Mouse (Mus musculus) lung, embryonic 16.5 days (tissue): Measurements from ENCODE around the gene Traf5. TPM values are rescaled to one million over a fixed set of nuclear protein-coding genes. Genes with fewer than 3 reads are reported as not detected.
A peak's percentile ranks its signal among the peaks of the same experiment; 100 is the strongest.

Experiments
- ATAC-seq: fragments of 200-750 bp; cut with Nextera tagmentation; 2 replicates; pipeline ENCODE4 v1.8.0; 2017; ENCODE audit warnings: low read depth, mild to moderate bottlenecking, moderate library complexity
- H3K27ac ChIP-seq: fragments of 300-500 bp; sonication (generic); 2 replicates; pipeline ENCODE4 v1.5.1; 2014; ENCODE audit warnings: mild to moderate bottlenecking, control low read depth, low read length
- H3K27me3 ChIP-seq: fragments of 300-500 bp; sonication (generic); 2 replicates; pipeline ENCODE4 v1.6.1; 2014; ENCODE audit warnings: low read depth, low read length, mixed read lengths; ENCODE audit not compliant: control insufficient read depth, insufficient read depth
- H3K36me3 ChIP-seq: fragments of 300-500 bp; sonication (generic); 2 replicates; pipeline ENCODE4 v1.6.1; 2014; ENCODE audit warnings: low read length; ENCODE audit not compliant: control insufficient read depth, insufficient read depth
- H3K4me1 ChIP-seq: fragments of 300-500 bp; sonication (generic); replicated peaks from 2 replicates; pipeline ENCODE4 v1.6.1; 2014; ENCODE audit warnings: low read length, mixed read lengths; ENCODE audit not compliant: control insufficient read depth, insufficient read depth
- H3K4me2 ChIP-seq: fragments of 300-500 bp; sonication (generic); 2 replicates; pipeline ENCODE4 v1.6.1; 2014; ENCODE audit warnings: low read depth, low read length, control low read depth
- H3K4me3 ChIP-seq: fragments of 300-500 bp; sonication (generic); 2 replicates; pipeline ENCODE4 v1.5.1; 2014; ENCODE audit warnings: mild to moderate bottlenecking, low read length, control low read depth
- H3K9ac ChIP-seq: fragments of 300-500 bp; sonication (generic); 2 replicates; pipeline ENCODE4 v1.6.1; 2014; ENCODE audit warnings: low read length, control low read depth
- H3K9me3 ChIP-seq: fragments of 300-500 bp; sonication (generic); 2 replicates; pipeline ENCODE4 v1.6.1; 2016; ENCODE audit warnings: low read length; ENCODE audit not compliant: control insufficient read depth
- WGBS: fragments of 180-500 bp; shearing (Covaris S2); extraction: QIAGEN DNeasy Blood & Tissue Kit; methylation state at CpG from one replicate; pipeline ENCODE4 v1.1.7; 2014; 5-methylcytosine and 5-hydroxymethylcytosine counted together
- polyA plus RNA-seq: library from polyadenylated mRNA; unstranded; fragments of >200 nt; fragmentation: Nextera tagmentation; extraction: Ambion mirVana; gene quantifications from 2 replicates; pipeline ENCODE4 v1.2.1, GENCODE M21; 2015

Gene Traf5
- polyA plus RNA-seq, 1 experiment from 2014 or later, result 23.4 TPM

DNA sequence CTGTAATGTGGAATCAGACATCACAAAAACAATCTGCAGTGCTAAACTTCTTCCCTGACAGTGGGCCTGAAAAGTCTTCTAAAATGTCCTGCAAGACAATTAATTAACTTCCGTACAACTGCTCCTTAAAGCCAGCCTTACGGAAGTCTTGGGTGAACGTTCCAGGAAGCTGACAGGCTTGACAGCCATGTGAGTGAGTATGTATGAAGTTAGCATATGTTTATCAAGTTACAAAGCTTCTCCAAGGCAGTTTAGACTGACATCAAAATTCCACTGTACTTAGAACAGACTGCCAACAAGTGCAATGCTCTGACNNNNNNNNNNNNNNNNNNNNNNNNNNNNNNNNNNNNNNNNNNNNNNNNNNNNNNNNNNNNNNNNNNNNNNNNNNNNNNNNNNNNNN, 38.6 kb downstream of the Traf5 start:
- no peak overlapping the region for H3K4me2 ChIP-seq
- H3K4me1 ChIP-seq, result no peaks in the 10 kb centered on the region
- H3K27me3 ChIP-seq, result no peaks in the 10 kb centered on the region
- H3K36me3 ChIP-seq, result 0 out of 2 replicates have a peak, but pooled peaks cover 2% of the 10 kb centered on the region
- H3K9ac ChIP-seq, result no peak overlapping the region
- 42% methylated on average over 3 of the region's 3 CpGs for WGBS
- H3K9me3 ChIP-seq, result no peaks in the 10 kb centered on the region
- H3K27ac ChIP-seq, result no peak overlapping the region
- no peak for ATAC-seq
- H3K4me3 ChIP-seq, result no peak overlapping the region

DNA sequence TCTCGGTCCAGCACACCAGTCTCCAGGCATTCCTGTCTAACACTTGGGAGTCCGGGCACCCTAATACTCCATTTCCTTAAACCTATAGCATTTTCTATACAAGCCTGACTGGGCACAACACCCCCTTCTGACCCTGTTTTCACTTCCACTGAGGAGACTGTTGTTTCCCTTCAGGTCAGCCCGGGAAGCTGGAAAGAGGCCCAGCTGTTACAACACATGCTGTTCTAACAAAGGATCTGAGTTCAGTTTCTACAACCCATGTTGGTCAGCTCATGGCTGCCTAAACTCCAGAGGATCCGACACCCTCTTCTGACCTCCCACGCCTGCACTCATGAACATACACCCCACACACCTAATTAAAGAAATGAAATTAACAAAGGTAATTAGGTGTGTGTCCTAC, 39.4 kb downstream of the Traf5 start:
- Histone ChIP-seq H3K36me3 (0 out of 2 replicates have a peak, but pooled peaks cover 2% of the 10 kb centered on the region), H3K4me2 (no peak overlapping the region), H3K27ac (no peak overlapping the region), H3K9ac (no peak overlapping the region), H3K9me3 (no peaks in the 10 kb centered on the region), H3K4me1 (no peaks in the 10 kb centered on the region), H3K4me3 (no peak overlapping the region), H3K27me3 (no peaks in the 10 kb centered on the region)
- no peak for ATAC-seq
- WGBS, result 74% methylated on average over 5 of the region's 5 CpGs

DNA sequence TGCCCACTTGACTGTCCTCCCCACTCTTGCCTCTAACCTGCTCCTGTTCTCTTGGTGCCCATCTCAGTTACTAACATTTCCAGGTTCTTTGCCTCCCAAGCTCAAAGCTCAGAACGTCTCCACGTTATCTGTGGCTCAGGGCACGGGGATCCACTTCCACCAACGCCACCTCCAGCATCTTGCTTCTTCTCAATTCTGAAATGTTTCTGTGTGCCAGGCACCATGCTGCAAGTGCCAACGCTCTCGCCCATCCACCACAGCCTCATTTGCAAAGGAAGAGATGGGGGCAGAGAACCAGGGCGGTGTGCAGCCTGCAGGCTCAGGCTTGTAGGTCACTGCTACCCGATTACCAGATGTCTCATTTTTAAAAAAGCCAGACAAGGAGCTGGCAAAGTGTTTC, 39.9 kb downstream of the Traf5 start:
- WGBS, result 91% methylated on average over 8 of the region's 8 CpGs
- H3K36me3 ChIP-seq, result 0 out of 2 replicates have a peak, but pooled peaks cover 2% of the 10 kb centered on the region
- H3K9me3 ChIP-seq, result no peaks in the 10 kb centered on the region
- no peak for ATAC-seq
- no peaks in the 10 kb centered on the region for H3K4me1 ChIP-seq
- no peak overlapping the region for H3K27ac ChIP-seq
- no peak overlapping the region for H3K9ac ChIP-seq
- H3K4me3 ChIP-seq, result no peak overlapping the region
- H3K4me2 ChIP-seq, result no peak overlapping the region
- no peaks in the 10 kb centered on the region for H3K27me3 ChIP-seq

DNA sequence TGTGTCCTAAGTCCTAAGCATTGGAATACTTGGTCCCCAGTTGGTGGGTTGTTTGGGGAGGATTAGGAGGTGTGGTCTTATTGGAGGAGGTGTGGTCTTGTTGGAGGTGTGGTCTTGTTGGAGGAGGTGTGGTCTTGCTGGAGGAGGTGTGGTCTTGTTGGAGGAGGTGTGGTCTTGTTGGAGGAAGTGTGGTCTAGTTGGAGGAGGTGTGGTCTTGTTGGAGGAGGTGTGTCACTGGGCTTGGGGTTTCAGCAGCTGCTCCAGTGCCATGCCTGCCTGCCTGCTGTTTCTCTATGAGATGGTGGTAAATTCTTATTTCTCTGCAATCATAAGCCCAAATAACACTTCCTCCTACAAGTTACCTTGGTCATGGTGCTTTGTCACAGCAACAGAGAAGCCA, 93.3 kb downstream of the Traf5 start:
- H3K27ac ChIP-seq, result no peak overlapping the region
- H3K9ac ChIP-seq, result no peak overlapping the region
- H3K27me3 ChIP-seq, result no peaks in the 10 kb centered on the region
- 0 out of 2 replicates have a peak, but pooled peaks cover 2% of the 10 kb centered on the region for H3K9me3 ChIP-seq
- no peaks in the 10 kb centered on the region for H3K4me1 ChIP-seq
- ATAC-seq, result no peak
- peaks cover 13% of the 10 kb centered on the region for H3K36me3 ChIP-seq
- H3K4me2 ChIP-seq, result no peak overlapping the region
- H3K4me3 ChIP-seq, result no peak overlapping the region

DNA sequence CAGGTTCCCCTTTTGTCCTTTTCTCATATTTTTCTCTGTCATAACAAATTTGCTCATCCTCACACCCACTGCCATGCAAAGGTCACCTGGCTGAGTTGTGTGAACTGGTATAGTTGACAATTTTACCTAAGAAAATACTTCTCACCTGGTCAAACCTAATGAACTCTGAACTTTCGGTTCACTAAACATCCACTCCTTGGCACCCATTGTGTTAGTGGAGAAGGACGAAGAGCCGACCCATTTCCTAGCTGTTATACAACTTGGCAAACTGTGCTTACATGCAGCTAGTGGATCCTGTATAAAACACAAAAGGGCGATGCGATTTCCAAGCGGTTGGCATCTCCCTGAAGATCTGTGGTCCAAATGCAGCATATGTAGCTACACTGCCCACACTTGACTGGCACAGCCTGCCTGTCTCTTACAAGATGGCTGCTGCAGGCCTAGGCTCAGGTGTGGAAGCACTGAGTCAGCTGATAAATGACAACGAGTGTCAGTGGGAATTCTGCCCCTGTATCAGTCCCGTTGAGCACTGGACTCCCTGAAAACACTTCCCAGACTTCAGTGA, 95.7 kb downstream of the Traf5 start:
- Histone ChIP-seq H3K4me3 (no peak overlapping the region), H3K9me3 (0 out of 2 replicates have a peak, but pooled peaks cover 2% of the 10 kb centered on the region), H3K27ac (no peak overlapping the region), H3K4me1 (no peaks in the 10 kb centered on the region), H3K36me3 (peaks cover 13% of the 10 kb centered on the region), H3K27me3 (no peaks in the 10 kb centered on the region), H3K4me2 (no peak overlapping the region), H3K9ac (no peak overlapping the region)
- WGBS, result 87% methylated on average over 8 of the region's 8 CpGs
- ATAC-seq, result no peak

DNA sequence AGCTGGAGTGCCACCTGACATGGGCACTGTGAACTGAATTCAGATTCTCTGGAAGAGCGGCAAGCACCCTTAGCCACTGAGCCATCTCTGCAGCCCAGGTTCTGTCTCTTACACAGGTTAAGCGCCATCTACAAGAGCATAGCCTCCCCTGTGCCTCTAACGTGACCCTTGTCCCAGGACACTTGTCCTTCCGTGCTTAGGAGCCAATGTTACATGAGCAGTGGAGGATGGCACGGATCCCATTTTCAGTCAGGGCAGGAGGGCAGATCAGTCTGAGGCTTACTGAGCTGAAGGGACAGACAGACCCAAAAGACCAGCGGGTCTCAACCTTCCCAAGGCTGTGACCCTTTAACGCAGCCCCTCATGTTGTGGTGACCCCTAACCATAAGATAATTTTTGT, 96.4 kb downstream of the Traf5 start:
- peaks cover 13% of the 10 kb centered on the region for H3K36me3 ChIP-seq
- no peak for ATAC-seq
- 90% methylated on average over 7 of the region's 7 CpGs for WGBS

DNA sequence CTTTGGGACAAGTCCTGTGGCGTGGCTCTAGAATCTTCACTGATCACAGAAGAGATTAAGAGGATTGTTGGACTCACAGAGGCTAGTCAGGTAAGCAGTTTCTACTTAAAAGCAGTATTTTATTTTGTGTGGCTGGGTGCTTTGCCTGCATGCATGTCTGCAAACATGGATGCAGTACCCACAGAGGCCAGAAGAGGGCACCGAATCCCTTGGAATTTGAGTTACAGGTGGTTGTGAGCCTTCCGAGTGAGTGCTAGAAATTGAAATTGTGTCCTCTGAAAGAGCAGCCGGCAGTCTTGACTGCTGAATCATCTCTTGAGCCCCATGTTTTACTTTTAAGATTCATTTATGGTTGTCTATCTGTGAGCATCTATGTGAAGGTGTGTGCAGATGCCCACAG, 96.9 kb downstream of the Traf5 start:
- no peaks in the 10 kb centered on the region for H3K27me3 ChIP-seq
- H3K36me3 ChIP-seq, result peaks cover 13% of the 10 kb centered on the region
- 57% methylated on average over 4 of the region's 4 CpGs for whole genome bisulfite sequencing
- no peak for ATAC-seq
- no peak overlapping the region for H3K27ac ChIP-seq
- no peak overlapping the region for H3K4me2 ChIP-seq
- H3K4me3 ChIP-seq, result no peak overlapping the region
- H3K4me1 ChIP-seq, result no peaks in the 10 kb centered on the region
- H3K9ac ChIP-seq, result no peak overlapping the region
- H3K9me3 ChIP-seq, result 0 out of 2 replicates have a peak, but pooled peaks cover 2% of the 10 kb centered on the region

More for the DNA sequence above, 96.4 kb downstream of the Traf5 start:
- Histone ChIP-seq H3K9me3 (0 out of 2 replicates have a peak, but pooled peaks cover 2% of the 10 kb centered on the region), H3K27ac (no peak overlapping the region), H3K4me2 (no peak overlapping the region), H3K9ac (no peak overlapping the region), H3K4me1 (no peaks in the 10 kb centered on the region), H3K27me3 (no peaks in the 10 kb centered on the region), H3K4me3 (no peak overlapping the region)

DNA sequence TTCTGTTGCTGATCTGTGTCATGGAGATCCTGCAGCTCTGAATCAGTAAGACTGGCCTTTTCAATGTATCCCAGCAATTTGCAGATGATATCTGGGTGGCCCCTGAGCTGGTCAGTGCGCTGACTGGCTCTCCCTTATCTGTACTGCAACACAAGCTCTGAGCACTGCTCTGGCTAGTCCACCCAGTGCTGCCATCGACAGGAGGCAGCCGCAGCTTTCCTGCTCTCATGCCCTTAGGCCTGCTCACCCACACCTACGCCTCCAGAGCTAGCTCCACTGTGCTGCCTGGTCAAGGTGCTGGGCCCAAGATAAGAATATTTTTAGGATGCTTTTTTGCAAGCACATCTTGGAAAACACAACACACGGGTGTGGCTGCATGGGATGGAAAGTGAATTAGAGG, 97.9 kb downstream of the Traf5 start:
- WGBS, result 64% methylated on average over 5 of the region's 5 CpGs
- ATAC-seq, result no peak
- Histone ChIP-seq H3K27me3 (no peaks in the 10 kb centered on the region), H3K4me3 (no peak overlapping the region), H3K4me2 (no peak overlapping the region), H3K9ac (no peak overlapping the region), H3K4me1 (no peaks in the 10 kb centered on the region), H3K36me3 (peaks cover 8% of the 10 kb centered on the region), H3K9me3 (0 out of 2 replicates have a peak, but pooled peaks cover 2% of the 10 kb centered on the region), H3K27ac (no peak overlapping the region)

DNA sequence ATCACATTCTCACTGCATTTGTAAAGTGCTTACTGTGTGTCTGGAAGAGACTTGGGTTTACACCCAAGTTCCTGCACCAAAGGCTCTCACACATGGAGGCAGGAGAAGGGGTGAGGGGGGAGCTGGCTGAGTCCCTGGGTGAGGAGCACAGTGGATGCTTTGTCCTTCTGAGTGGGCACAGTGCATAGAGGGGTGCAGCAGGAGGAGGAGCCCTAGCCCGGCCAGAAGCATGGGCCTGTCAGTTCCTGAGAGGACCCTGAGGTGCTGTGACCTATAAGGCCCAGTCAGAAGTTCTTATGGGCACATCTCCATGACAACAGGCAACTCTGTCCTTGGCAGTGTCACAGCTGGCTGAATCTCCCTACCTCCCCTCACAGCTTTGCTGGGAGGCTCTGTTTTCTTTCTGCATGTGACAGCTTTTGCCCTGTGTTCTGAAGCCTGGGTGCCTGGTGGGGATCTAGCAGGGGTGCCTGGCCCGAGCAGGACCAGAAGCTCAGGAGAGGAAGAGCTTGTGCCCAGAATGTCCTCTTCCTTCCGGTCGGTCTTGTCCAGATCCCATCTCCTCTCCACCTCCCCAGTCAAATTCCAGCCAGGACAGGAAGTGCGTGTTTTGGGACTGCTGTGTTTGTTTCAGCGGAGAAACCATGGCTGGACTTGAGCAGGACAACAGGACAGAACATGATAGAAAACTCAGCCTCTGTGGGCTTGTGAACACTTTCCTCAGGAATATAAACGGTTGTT, 100.1 kb downstream of the Traf5 start:
- Histone ChIP-seq H3K27me3 (no peaks in the 10 kb centered on the region), H3K27ac (peak overlapping the region; percentile 11), H3K4me2 (no peak overlapping the region), H3K36me3 (peaks cover 3% of the 10 kb centered on the region; the same call in 1 of the 2 replicates), H3K4me1 (no peaks in the 10 kb centered on the region; the same call in 1 of the 2 replicates), H3K9ac (no peak overlapping the region), H3K9me3 (0 out of 2 replicates have a peak, but pooled peaks cover 2% of the 10 kb centered on the region), H3K4me3 (no peak overlapping the region)
- no peak for ATAC-seq
- WGBS, result 44% methylated on average over 7 of the region's 7 CpGs
